Mouse (Mus musculus): ENCODE results near the gene Elmo1. TPM values are rescaled to one million over a fixed set of nuclear protein-coding genes. Genes with fewer than 3 reads are reported as not detected.

Gene Elmo1
- polyA plus RNA-seq, 1 experiment = 0.40 TPM

- Histone ChIP-seq H3K79me2 (ENCODE audit: control insufficient read depth, insufficient read depth) (no peaks in the 10 kb centered on the region), H3ac (ENCODE audit: control insufficient read depth, insufficient read length) (no peak overlapping the region), H3K4me3 (no peak overlapping the region), H3K36me3 (ENCODE audit: control insufficient read depth, insufficient read depth) (no peaks in the 10 kb centered on the region), H3K4me2 (ENCODE audit: low read depth) (no peak overlapping the region), H3K27me3 (ENCODE audit: control insufficient read depth, insufficient read depth, insufficient read length) (no peaks in the 10 kb centered on the region)
- TF ChIP-seq POLR2AphosphoS2 (IDR thresholded peaks at IDR 0.05; ENCODE audit: insufficient read length, low read depth) (no peak), USF1 (IDR thresholded peaks at IDR 0.05; ENCODE audit: low read depth) (no peak), POLR2A (IDR thresholded peaks at IDR 0.05; ENCODE audit: insufficient read length, low read depth) (no peak), E2F4 (IDR thresholded peaks at IDR 0.05; ENCODE audit: insufficient read depth) (no peak), TCF3 (IDR thresholded peaks at IDR 0.05; ENCODE audit: insufficient read length, low read depth) (no peak), MYOD1 (IDR thresholded peaks at IDR 0.05; ENCODE audit: control insufficient read depth in 1 of 3, insufficient read length in 2 of 3, low read depth in 2 of 3) (no peak), REST (IDR thresholded peaks at IDR 0.05; ENCODE audit: insufficient read depth, insufficient read length) (no peak), MYOG (IDR thresholded peaks at IDR 0.05; ENCODE audit: control insufficient read depth in 1 of 3, insufficient read depth in 1 of 3, insufficient read length in 2 of 3, low read depth in 2 of 3) (no peak), CEBPB (IDR thresholded peaks at IDR 0.05; ENCODE audit: insufficient read depth, poor library complexity, severe bottlenecking) (no peak), MAX (IDR thresholded peaks at IDR 0.05; ENCODE audit: low read depth) (no peak), SRF (IDR thresholded peaks at IDR 0.05; ENCODE audit: control insufficient read depth, insufficient read length, low read depth) (no peak), TCF12 (IDR thresholded peaks at IDR 0.05; ENCODE audit: insufficient read depth, poor library complexity, severe bottlenecking) (no peak)
Observed at GRCm38 (mm10) chr13:20097006-20097617, 6.7 kb downstream of the Elmo1 start.

- TF ChIP-seq CEBPB (IDR thresholded peaks at IDR 0.05; ENCODE audit: insufficient read depth, poor library complexity, severe bottlenecking) (no peak), POLR2A (IDR thresholded peaks at IDR 0.05; ENCODE audit: insufficient read length, low read depth) (no peak), POLR2AphosphoS2 (IDR thresholded peaks at IDR 0.05; ENCODE audit: insufficient read length, low read depth) (no peak), REST (IDR thresholded peaks at IDR 0.05; ENCODE audit: insufficient read depth, insufficient read length) (no peak), TCF12 (IDR thresholded peaks at IDR 0.05; ENCODE audit: insufficient read depth, poor library complexity, severe bottlenecking) (no peak), MYOD1 (IDR thresholded peaks at IDR 0.05; ENCODE audit: control insufficient read depth in 1 of 3, insufficient read length in 2 of 3, low read depth in 2 of 3) (no peak), MAX (IDR thresholded peaks at IDR 0.05; ENCODE audit: low read depth) (no peak), TCF3 (IDR thresholded peaks at IDR 0.05; ENCODE audit: insufficient read length, low read depth) (no peak), MYOG (IDR thresholded peaks at IDR 0.05; ENCODE audit: control insufficient read depth in 1 of 3, insufficient read depth in 1 of 3, insufficient read length in 2 of 3, low read depth in 2 of 3) (no peak), SRF (IDR thresholded peaks at IDR 0.05; ENCODE audit: control insufficient read depth, insufficient read length, low read depth) (no peak), E2F4 (IDR thresholded peaks at IDR 0.05; ENCODE audit: insufficient read depth) (no peak), USF1 (IDR thresholded peaks at IDR 0.05; ENCODE audit: low read depth) (no peak)
- H3K36me3 ChIP-seq (ENCODE audit: control insufficient read depth, insufficient read depth) = no peaks in the 10 kb centered on the region
- no peaks in the 10 kb centered on the region for H3K27me3 ChIP-seq (ENCODE audit: control insufficient read depth, insufficient read depth, insufficient read length)
- no peak overlapping the region for H3K4me3 ChIP-seq
- H3ac ChIP-seq (ENCODE audit: control insufficient read depth, insufficient read length) = no peak overlapping the region
- H3K79me2 ChIP-seq (ENCODE audit: control insufficient read depth, insufficient read depth) = no peaks in the 10 kb centered on the region
- H3K4me2 ChIP-seq (ENCODE audit: low read depth) = no peak overlapping the region
Observed at GRCm38 (mm10) chr13:20097934-20098593, 7.7 kb downstream of the Elmo1 start.

- no peak overlapping the region for H3K4me3 ChIP-seq
- no peaks in the 10 kb centered on the region for H3K79me2 ChIP-seq (ENCODE audit: control insufficient read depth, insufficient read depth)
- H3K36me3 ChIP-seq (ENCODE audit: control insufficient read depth, insufficient read depth) = no peaks in the 10 kb centered on the region
- H3K4me2 ChIP-seq (ENCODE audit: low read depth) = no peak overlapping the region
- no peaks in the 10 kb centered on the region for H3K27me3 ChIP-seq (ENCODE audit: control insufficient read depth, insufficient read depth, insufficient read length)
- H3ac ChIP-seq (ENCODE audit: control insufficient read depth, insufficient read length) = no peak overlapping the region
- TF ChIP-seq MYOD1 (IDR thresholded peaks at IDR 0.05; ENCODE audit: control insufficient read depth in 1 of 3, insufficient read length in 2 of 3, low read depth in 2 of 3) (no peak), POLR2AphosphoS2 (IDR thresholded peaks at IDR 0.05; ENCODE audit: insufficient read length, low read depth) (no peak), MAX (IDR thresholded peaks at IDR 0.05; ENCODE audit: low read depth) (no peak), TCF3 (IDR thresholded peaks at IDR 0.05; ENCODE audit: insufficient read length, low read depth) (no peak), REST (IDR thresholded peaks at IDR 0.05; ENCODE audit: insufficient read depth, insufficient read length) (no peak), POLR2A (IDR thresholded peaks at IDR 0.05; ENCODE audit: insufficient read length, low read depth) (no peak), USF1 (IDR thresholded peaks at IDR 0.05; ENCODE audit: low read depth) (no peak), E2F4 (IDR thresholded peaks at IDR 0.05; ENCODE audit: insufficient read depth) (no peak), MYOG (IDR thresholded peaks at IDR 0.05; ENCODE audit: control insufficient read depth in 1 of 3, insufficient read depth in 1 of 3, insufficient read length in 2 of 3, low read depth in 2 of 3) (no peak), CEBPB (IDR thresholded peaks at IDR 0.05; ENCODE audit: insufficient read depth, poor library complexity, severe bottlenecking) (no peak), TCF12 (IDR thresholded peaks at IDR 0.05; ENCODE audit: insufficient read depth, poor library complexity, severe bottlenecking) (no peak), SRF (IDR thresholded peaks at IDR 0.05; ENCODE audit: control insufficient read depth, insufficient read length, low read depth) (no peak)
Observed at GRCm38 (mm10) chr13:20098594-20098965, 8.2 kb downstream of the Elmo1 start.

- Histone ChIP-seq H3K4me2 (ENCODE audit: low read depth) (no peak overlapping the region), H3K79me2 (ENCODE audit: control insufficient read depth, insufficient read depth) (no peaks in the 10 kb centered on the region)
Observed at GRCm38 (mm10) chr13:20099546-20099945, 9.2 kb downstream of the Elmo1 start.

More at GRCm38 (mm10) chr13:20099546-20099945, 9.2 kb downstream of the Elmo1 start:
- TF ChIP-seq REST (IDR thresholded peaks at IDR 0.05; ENCODE audit: insufficient read depth, insufficient read length) = no peak
- no peak for TF ChIP-seq MYOD1 (IDR thresholded peaks at IDR 0.05; ENCODE audit: control insufficient read depth in 1 of 3, insufficient read length in 2 of 3, low read depth in 2 of 3)
- TF ChIP-seq POLR2AphosphoS2 (IDR thresholded peaks at IDR 0.05; ENCODE audit: insufficient read length, low read depth) = no peak
- no peak for TF ChIP-seq TCF3 (IDR thresholded peaks at IDR 0.05; ENCODE audit: insufficient read length, low read depth)
- TF ChIP-seq MYOG (IDR thresholded peaks at IDR 0.05; ENCODE audit: control insufficient read depth in 1 of 3, insufficient read depth in 1 of 3, insufficient read length in 2 of 3, low read depth in 2 of 3) = no peak
- no peak for TF ChIP-seq MAX (IDR thresholded peaks at IDR 0.05; ENCODE audit: low read depth)
- no peak for TF ChIP-seq USF1 (IDR thresholded peaks at IDR 0.05; ENCODE audit: low read depth)
- no peak for TF ChIP-seq E2F4 (IDR thresholded peaks at IDR 0.05; ENCODE audit: insufficient read depth)
- no peak for TF ChIP-seq POLR2A (IDR thresholded peaks at IDR 0.05; ENCODE audit: insufficient read length, low read depth)
- TF ChIP-seq SRF (IDR thresholded peaks at IDR 0.05; ENCODE audit: control insufficient read depth, insufficient read length, low read depth) = no peak
- TF ChIP-seq TCF12 (IDR thresholded peaks at IDR 0.05; ENCODE audit: insufficient read depth, poor library complexity, severe bottlenecking) = no peak
- TF ChIP-seq CEBPB (IDR thresholded peaks at IDR 0.05; ENCODE audit: insufficient read depth, poor library complexity, severe bottlenecking) = no peak
- Histone ChIP-seq H3K4me3 (no peak overlapping the region), H3K27me3 (ENCODE audit: control insufficient read depth, insufficient read depth, insufficient read length) (no peaks in the 10 kb centered on the region), H3ac (ENCODE audit: control insufficient read depth, insufficient read length) (no peak overlapping the region), H3K36me3 (ENCODE audit: control insufficient read depth, insufficient read depth) (no peaks in the 10 kb centered on the region)
